In genomic region chr15:80634391-80635193, GRCm38 (mm10) we compare ENCODE assay signal across 9 mouse cellular contexts. TPM values are rescaled to one million over a fixed set of nuclear protein-coding genes. Genes with fewer than 3 reads are reported as not detected.
DNase-seq lines count a peak whose midpoint lies in the region; ATAC-seq and TF ChIP-seq lines count a peak whose summit lies in the region.
"Had no signal": no experiment of that assay in that cellular context is flagged by ENCODE, and none has a peak within 500 bp of the region (broad histone marks: within the 10 kb centered on the region; RNA-seq: fewer than 3 reads in every experiment).

No protein-coding gene starts in this region.

- TF ChIP-seq CTCF in lung, postnatal 0 days (IDR thresholded peaks at IDR 0.05) = peak; percentile 71
- peak; percentile 59; the same call in 1 of the 2 replicates for TF ChIP-seq CTCF in spleen, adult 2 months (IDR thresholded peaks at IDR 0.05; ENCODE audit: extremely low read depth, insufficient read depth, insufficient read length, insufficient replicate concordance)

- intact Hi-C loops in heart, postnatal 14 days (cut with DNase I) = loop anchor here (2.0 kb wide), 1 partner anchor 58 kb away; no protein-coding TSS in a partner anchor
- intact Hi-C loops in gastrocnemius, postnatal 36 days (cut with DNase I) = loop anchor here (5.0 kb wide), 1 partner anchor 58 kb away; no protein-coding TSS in a partner anchor

- no peaks in the 10 kb centered on the region for H3K36me3 ChIP-seq in lung, postnatal 0 days (ENCODE audit: insufficient read depth, low read length)
- H3K36me3 ChIP-seq in spleen, adult 2 months (ENCODE audit: control insufficient read depth, insufficient read depth, low read length) = peaks cover 22% of the 10 kb centered on the region
- H3K36me3 ChIP-seq: lung, embryonic 15.5 days had no signal

- DNase-seq in heart, adult 18-20 months = peak; percentile 34 to 41
- DNase-seq in heart, adult 8-10 months (ENCODE audit: low spot score) = no peak
- peak; percentile 82 for DNase-seq in 3T3-L1 (ENCODE audit: low read depth, low spot score)
- DNase-seq in NIH3T3 (ENCODE audit: low read depth) = peak; percentile 88
- peak; percentile 16 to 48 for DNase-seq in heart, postnatal 14 days
- peak; percentile 79 for DNase-seq in lung, postnatal 0 days (ENCODE audit: low spot score)
- DNase-seq in spleen, adult 2 months (ENCODE audit: low read depth in 1 of 2, low spot score in 2 of 2) = peak; percentile 67 to 88
- no peak for DNase-seq in gastrocnemius, postnatal 36 days

- ATAC-seq in lung, postnatal 0 days = peak; percentile 25; the same call in 1 of the 2 replicates

- no peak for TF ChIP-seq POLR2A in spleen, adult 2 months (IDR thresholded peaks at IDR 0.05; ENCODE audit: low read depth, low read length)

- H3K9ac ChIP-seq in lung, postnatal 0 days (replicated peaks; ENCODE audit: low read depth) = no peak overlapping the region
- H3K9ac ChIP-seq: lung, embryonic 15.5 days had no signal

- H3K4me2 ChIP-seq in lung, postnatal 0 days (replicated peaks; ENCODE audit: low read depth, low read length) = no peak overlapping the region
- H3K4me2 ChIP-seq: lung, embryonic 15.5 days had no signal

- H3K9me3 ChIP-seq in lung, postnatal 0 days (ENCODE audit: low read length) = no peaks in the 10 kb centered on the region
- H3K9me3 ChIP-seq: lung, embryonic 15.5 days had no signal

- H3K27ac ChIP-seq in lung, postnatal 0 days (ENCODE audit: low read length) = no peak overlapping the region
- peak overlapping the region; percentile 94 for H3K27ac ChIP-seq in spleen, adult 2 months (ENCODE audit: insufficient read depth, low read length)
- H3K27ac ChIP-seq: lung, embryonic 15.5 days had no signal

- H3K4me1 ChIP-seq in lung, postnatal 0 days (ENCODE audit: insufficient read depth, low read depth, low read length) = no peaks in the 10 kb centered on the region
- peaks cover 35% of the 10 kb centered on the region; the same call in 1 of the 2 replicates for H3K4me1 ChIP-seq in spleen, adult 2 months (ENCODE audit: control insufficient read depth, insufficient read depth, insufficient read length)

- no peaks in the 10 kb centered on the region for H3K27me3 ChIP-seq in lung, postnatal 0 days (replicated peaks; ENCODE audit: insufficient read depth, low read length)
- H3K27me3 ChIP-seq in spleen, adult 2 months (ENCODE audit: control insufficient read depth, insufficient read depth, low read length) = no peaks in the 10 kb centered on the region
- H3K27me3 ChIP-seq: lung, embryonic 15.5 days had no signal

- WGBS in lung, postnatal 0 days = 42% methylated on average over 11 of the region's 11 CpGs
- WGBS in spleen, adult 2 months = 35% methylated on average over 11 of the region's 11 CpGs

- no peak for TF ChIP-seq EP300 in lung, postnatal 0 days (IDR thresholded peaks at IDR 0.05)

- no peak overlapping the region for H3K4me3 ChIP-seq in lung, postnatal 0 days (ENCODE audit: low read depth, low read length)
- peak overlapping the region; percentile 38; the same call in 1 of the 2 replicates for H3K4me3 ChIP-seq in spleen, adult 2 months (ENCODE audit: extremely low read depth, insufficient read depth, insufficient read length)
- H3K4me3 ChIP-seq: lung, embryonic 15.5 days had no signal

RNA-seq across cellular contexts. Expression of gene Fam83f, which starts 37.1 kb away (rescaled TPM):
- total RNA-seq in heart, adult 18-20 months (2021) = under 1 TPM in 1 of 2 experiments, not detected in 1; 0.18 TPM
- total RNA-seq in heart, adult 8-10 months (2022) = under 1 TPM in 1 of 4 experiments, not detected in 3; 0.09 TPM
- total RNA-seq in heart, postnatal 14 days (2021) = under 1 TPM; 0.12 TPM
- 0.73 and 0.80 TPM in 2 replicates for polyA plus RNA-seq in lung, postnatal 0 days (2015; fragmentation: Nextera tagmentation; extraction: Ambion mirVana)
- 1.1 and 1.3 TPM in 2 replicates for polyA plus RNA-seq in spleen, adult 2 months (2012; rRNA removed)
- under 1 TPM; 0.20 to 0.22 TPM for total RNA-seq in gastrocnemius, postnatal 36 days (2021)

Comparison
In these comparisons a context has a peak if more than half of its experiments do, and no peak if none do; other contexts are left out.
1. DNase-seq: peak in heart, adult 18-20 months (2 of 2), 3T3-L1 (single experiment), NIH3T3 (single experiment), heart, postnatal 14 days (2 of 2), lung, postnatal 0 days (single experiment) and spleen, adult 2 months (2 of 2); none in heart, adult 8-10 months (single experiment) and gastrocnemius, postnatal 36 days (0 of 2).